Mouse (Mus musculus): Measurements from ENCODE around the gene Il5. TPM values are rescaled to one million over a fixed set of nuclear protein-coding genes. Genes with fewer than 3 reads are reported as not detected.

Gene Il5
- not detected for polyA plus RNA-seq (2017; shearing (Covaris generic))

GRCm38 (mm10) chr11:53720715-53721114 lies at the start of gene Il5:
Il5 (plus strand) TSS chr11:53720794.

GRCm38 (mm10) chr11:53706934-53707717 lies 13.5 kb upstream of the Il5 start, which contains the start of gene Rad50:
Rad50 (minus strand) TSS chr11:53707319.

GRCm38 (mm10) chr11:53769760-53770124 lies 49.1 kb downstream of the Il5 start, which contains the start of gene Irf1:
Irf1 (plus strand) TSS chr11:53770014.

GRCm38 (mm10) chr11:53773087-53773486 lies 52.5 kb downstream of the Il5 start, which contains the start of gene Gm17334:
Gm17334 (minus strand) TSS chr11:53773187.

Other genes with a start within 250 kb of the Il5 start
- gene Gm9945, start 240.6 kb upstream of the Il5 start, polyA plus RNA-seq (2017; shearing (Covaris generic)), result not detected
- gene Sowaha, start 240.5 kb upstream of the Il5 start, polyA plus RNA-seq (2017; shearing (Covaris generic)), result not detected
- 1.9 TPM for gene Sept8, start 201.5 kb upstream of the Il5 start, polyA plus RNA-seq (2017; shearing (Covaris generic))
- gene Kif3a, start 153.4 kb upstream of the Il5 start, polyA plus RNA-seq (2017; shearing (Covaris generic)), result 6.9 TPM
- not detected for gene Il4, start 102.1 kb upstream of the Il5 start, polyA plus RNA-seq (2017; shearing (Covaris generic))
- not detected for gene Il13, start 86.1 kb upstream of the Il5 start, polyA plus RNA-seq (2017; shearing (Covaris generic))
- gene Rad50, start 13.5 kb upstream of the Il5 start, polyA plus RNA-seq (2017; shearing (Covaris generic)), result 26.5 TPM
- 388 TPM for gene Irf1, start 49.2 kb downstream of the Il5 start, polyA plus RNA-seq (2017; shearing (Covaris generic))
- gene Gm17334, start 52.4 kb downstream of the Il5 start, polyA plus RNA-seq (2017; shearing (Covaris generic)), result 1.7 TPM
- 17.4 TPM for gene Gm12216, start 138.5 kb downstream of the Il5 start, polyA plus RNA-seq (2017; shearing (Covaris generic))
- 13.5 TPM for gene Slc22a5, start 170.9 kb downstream of the Il5 start, polyA plus RNA-seq (2017; shearing (Covaris generic))